Mouse (Mus musculus): ENCODE measurements around the gene Setdb2.
A peak's percentile ranks its signal among the peaks of the same experiment; 100 is the strongest.

The Setdb2 gene

DNA sequence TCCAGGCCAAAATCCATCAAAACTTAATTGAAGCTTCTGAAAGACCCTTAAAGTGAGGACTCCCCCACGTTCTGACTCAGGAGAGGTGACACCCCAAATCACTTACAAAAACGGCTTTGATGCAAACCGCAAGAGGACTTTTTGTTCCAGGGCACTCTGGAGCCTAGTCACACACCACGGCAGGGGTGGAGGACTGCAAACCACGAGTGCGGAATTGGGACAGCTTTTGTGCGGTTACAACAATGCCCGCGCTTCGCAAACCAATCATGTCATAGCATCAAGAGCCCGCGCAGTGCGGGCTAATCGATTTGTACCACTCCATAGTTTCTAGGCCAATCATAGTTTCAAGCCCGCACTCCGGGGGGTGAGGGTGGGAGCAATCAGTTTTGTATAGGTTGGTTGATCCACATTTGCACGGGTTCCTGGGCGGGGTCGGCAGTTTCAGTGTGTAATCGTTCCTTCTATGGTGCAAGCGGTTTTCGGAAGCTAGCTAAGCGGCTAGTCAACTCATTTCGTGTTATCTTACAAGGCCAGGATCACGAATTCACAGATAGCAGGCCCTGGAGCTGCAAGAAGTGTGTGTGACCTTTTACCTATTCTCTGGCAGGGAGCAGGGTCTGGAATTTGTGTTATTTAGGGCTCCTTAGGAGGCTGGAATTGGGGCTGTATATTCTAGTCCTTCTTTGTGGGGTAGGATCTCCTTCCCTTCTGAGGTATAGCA is 70.2 kb downstream of the Setdb2 start:
- peak; percentile 76 for DNase-seq (ENCODE audit: extremely low read depth, low read depth)

DNA sequence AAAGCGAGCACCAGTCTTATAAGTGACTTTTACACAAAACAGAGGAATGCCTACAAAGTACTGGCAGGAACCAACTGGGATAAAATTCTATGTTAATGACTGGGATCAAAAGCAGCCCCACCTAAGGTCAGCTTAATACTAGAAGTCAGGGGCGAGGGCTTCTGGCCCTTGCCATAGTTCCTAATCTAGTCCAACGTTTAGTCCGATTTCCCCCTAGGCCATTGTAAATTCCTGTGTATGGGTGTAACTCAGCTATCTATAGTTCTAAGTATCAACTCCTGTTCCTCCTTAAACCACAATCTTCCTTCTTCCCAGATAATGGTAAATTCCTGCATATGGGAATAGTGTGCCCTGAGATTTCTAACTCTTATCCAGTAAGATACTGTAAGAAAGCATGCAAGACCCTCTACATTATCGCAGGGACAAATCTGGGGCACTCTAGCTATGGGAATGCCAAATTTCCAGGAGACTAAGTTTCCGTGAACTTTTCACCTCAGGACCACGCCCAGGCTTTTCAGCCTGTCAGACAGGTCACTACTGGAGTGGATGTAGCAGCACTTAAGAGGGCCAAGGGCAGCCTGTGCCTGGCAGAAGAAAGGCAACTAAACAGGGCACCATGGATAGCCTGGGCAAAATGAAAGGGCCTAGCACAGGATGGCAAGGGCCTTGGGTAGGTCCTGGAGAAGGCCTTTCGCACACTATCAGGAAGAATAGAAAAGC is 74.1 kb downstream of the Setdb2 start:
- DNase-seq (ENCODE audit: extremely low read depth, low read depth), result no peak

DNA sequence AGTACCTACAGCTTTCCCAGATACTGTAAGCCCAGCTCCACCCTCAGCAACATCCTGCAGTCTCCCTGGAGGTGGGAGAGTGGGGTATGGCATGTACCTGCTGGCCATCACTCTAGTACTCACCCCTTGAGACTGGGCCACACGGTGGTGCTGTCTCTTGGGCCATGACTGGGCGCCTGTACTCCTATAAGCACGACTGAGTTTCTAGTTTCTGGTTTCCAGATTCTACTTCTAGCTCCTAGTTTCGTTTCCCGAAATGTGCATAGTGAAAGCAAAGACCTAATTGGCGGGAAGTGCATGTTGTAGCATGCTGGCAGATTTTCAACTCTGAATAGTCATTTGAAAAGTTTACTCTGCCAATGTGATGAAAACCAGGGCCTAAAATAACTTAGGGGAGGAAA is 75.4 kb downstream of the Setdb2 start, which contains the start of gene Phf11d:
Phf11d (minus strand) TSS at position 227 of the 401 bp plus-strand sequence.
- DNase-seq (ENCODE audit: extremely low read depth, low read depth), result no peak

Measured in MEL-GATA-1-ER (cell line).